ENCODE assay signal across 8 mouse cellular contexts in the genomic region with DNA sequence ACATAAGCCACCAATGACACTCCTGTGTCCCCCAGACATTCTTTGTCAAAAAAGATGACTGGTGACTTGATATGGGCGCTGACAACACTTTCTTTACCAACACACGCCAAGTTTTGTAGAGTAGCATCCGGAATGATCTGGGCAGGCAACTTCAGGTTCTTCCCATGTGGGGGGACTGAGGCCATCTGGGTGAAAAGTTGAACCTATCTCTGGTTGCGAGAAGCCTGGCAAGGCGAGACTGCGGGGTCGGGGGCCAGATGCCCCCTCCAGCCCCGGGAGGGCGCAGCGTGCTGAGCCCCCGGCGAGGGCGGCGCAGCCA. TPM values are rescaled to one million over a fixed set of nuclear protein-coding genes. Genes with fewer than 3 reads are reported as not detected.
A peak's percentile ranks its signal among the peaks of the same experiment; 100 is the strongest.
DNase-seq lines count a peak whose midpoint lies in the region; ATAC-seq lines count a peak whose summit lies in the region.

No protein-coding gene starts in this region.

- H3K27me3 ChIP-seq in neural tube, embryonic 11.5 days (ENCODE audit: control insufficient read depth, insufficient read depth, low read length) = peaks cover 3% of the 10 kb centered on the region; the same call in 1 of the 2 replicates
- peaks cover 38% of the 10 kb centered on the region for H3K27me3 ChIP-seq in liver, embryonic 11.5 days (replicated peaks; ENCODE audit: control insufficient read depth, insufficient read depth, low read length)

- under 1% methylated on average over 13 of the region's 14 CpGs for WGBS in neural tube, embryonic 11.5 days
- 2% methylated on average over 12 of the region's 14 CpGs for WGBS in liver, embryonic 11.5 days

- H3K4me3 ChIP-seq in neural tube, embryonic 11.5 days (ENCODE audit: low read depth, low read length) = peak overlapping the region; percentile 78
- H3K4me3 ChIP-seq in liver, embryonic 11.5 days (ENCODE audit: low read depth, low read length) = peak overlapping the region; percentile 71

- H3K9me3 ChIP-seq in neural tube, embryonic 11.5 days (ENCODE audit: control insufficient read depth, low read length) = no peaks in the 10 kb centered on the region
- H3K9me3 ChIP-seq in liver, embryonic 11.5 days (ENCODE audit: control insufficient read depth, low read length) = no peaks in the 10 kb centered on the region

- no peak overlapping the region for H3K27ac ChIP-seq in neural tube, embryonic 11.5 days (ENCODE audit: low read depth, low read length)
- H3K27ac ChIP-seq in liver, embryonic 11.5 days (ENCODE audit: low read depth, low read length) = no peak overlapping the region

- DNase-seq in cerebellum, adult 9-11 months = peak; percentile 54
- no peak for DNase-seq in cerebellum, postnatal 36 days
- no peak for DNase-seq in neural tube, embryonic 11.5 days (ENCODE audit: low spot score)
- DNase-seq in neural tube, embryonic 10.5 days (ENCODE audit: extremely low spot score, low spot score) = no peak
- no peak for DNase-seq in liver, embryonic 11.5 days (ENCODE audit: low spot score)
- DNase-seq in thymus, adult 18-20 months = no peak
- DNase-seq in layer of hippocampus, adult 11-12 months (ENCODE audit: low spot score) = no peak

- no peaks in the 10 kb centered on the region for H3K4me1 ChIP-seq in neural tube, embryonic 11.5 days (ENCODE audit: control insufficient read depth, insufficient read depth, low read length)
- H3K4me1 ChIP-seq in liver, embryonic 11.5 days (replicated peaks; ENCODE audit: control insufficient read depth, insufficient read depth, low read length) = no peaks in the 10 kb centered on the region

- ATAC-seq in neural tube, embryonic 11.5 days (ENCODE audit: insufficient read depth, low FRiP score, low TSS enrichment) = no peak
- no peak for ATAC-seq in liver, embryonic 11.5 days (replicated peaks; ENCODE audit: low FRiP score)
- ATAC-seq in inflammation-experienced regulatory T-cells, adult 6 months = no peak

- H3K4me2 ChIP-seq in neural tube, embryonic 11.5 days (ENCODE audit: low read depth) = peak overlapping the region; percentile 84
- peak overlapping the region; percentile 86 for H3K4me2 ChIP-seq in liver, embryonic 11.5 days

- H3K36me3 ChIP-seq in neural tube, embryonic 11.5 days (ENCODE audit: control insufficient read depth, insufficient read depth, low read length) = no peaks in the 10 kb centered on the region
- no peaks in the 10 kb centered on the region for H3K36me3 ChIP-seq in liver, embryonic 11.5 days (ENCODE audit: control insufficient read depth, insufficient read depth, low read length)

- H3K9ac ChIP-seq in neural tube, embryonic 11.5 days (ENCODE audit: low read length) = peak overlapping the region; percentile 76
- peak overlapping the region; percentile 61; the same call in 1 of the 2 replicates for H3K9ac ChIP-seq in liver, embryonic 11.5 days (ENCODE audit: low read depth, low read length)

RNA-seq across cellular contexts. Expression of a gene that starts 0.3 kb away (rescaled TPM):
- polyA plus RNA-seq in neural tube, embryonic 11.5 days (2014; fragmentation: Nextera tagmentation; extraction: Ambion mirVana) = 1.7 and 2.6 TPM in 2 replicates
- 1.2 and 1.5 TPM in 2 replicates for polyA plus RNA-seq in liver, embryonic 11.5 days (2014; fragmentation: Nextera tagmentation; extraction: Ambion mirVana)
- under 1 TPM in 1 of 3 experiments, not detected in 2; 0.09 TPM for polyA plus RNA-seq in inflammation-experienced regulatory T-cells, adult 6 months (2017; shearing (Covaris generic))
